Mouse (Mus musculus): ENCODE data around the gene Pithd1.

DNA sequence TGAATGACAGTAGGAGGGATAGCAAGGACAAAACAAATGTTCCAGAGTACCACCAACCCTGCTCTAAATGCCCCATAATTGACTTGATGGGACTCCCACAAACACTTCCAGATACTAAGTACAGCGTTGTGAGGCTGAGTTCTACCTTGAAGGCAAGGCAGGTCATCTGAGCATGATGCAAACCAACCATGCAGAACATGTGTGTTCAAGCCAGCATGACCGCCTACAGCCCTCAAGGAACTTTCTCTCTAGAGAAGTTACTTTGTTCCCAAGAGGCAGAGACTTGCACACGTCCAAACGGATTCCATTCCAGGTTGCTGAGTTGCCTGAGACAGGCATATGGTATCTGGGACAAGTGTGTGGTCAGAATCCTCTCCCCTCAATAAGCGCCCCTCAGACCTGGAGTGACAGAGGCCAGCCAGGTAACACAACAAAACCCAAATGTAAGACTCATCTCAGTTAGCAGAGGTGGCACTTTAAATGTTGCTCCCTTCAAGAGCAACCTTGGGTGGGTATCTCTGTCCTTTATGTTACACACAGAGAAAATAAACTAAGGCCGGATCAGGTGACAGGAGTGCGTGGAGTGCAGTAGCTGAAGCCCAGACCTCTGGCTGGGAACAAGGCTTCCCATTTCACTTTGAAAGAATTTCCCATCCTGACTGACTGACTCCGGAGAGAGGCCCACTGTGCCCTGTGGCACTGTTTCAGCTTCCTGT lies 40.5 kb upstream of the Pithd1 start:
- no peak for TF ChIP-seq CTCF (IDR thresholded peaks at IDR 0.05 in 2 of 3, conservative IDR thresholded peaks at IDR 0.05 in 1 of 3; ENCODE audit: control insufficient read depth in 1 of 3, insufficient read depth in 1 of 3, low read depth in 2 of 3, low read length in 3 of 3, poor library complexity in 1 of 3, severe bottlenecking in 1 of 3)
- TF ChIP-seq TAL1 (IDR thresholded peaks at IDR 0.05; ENCODE audit: low read length), result no peak
- no peak for TF ChIP-seq NRF1 (IDR thresholded peaks at IDR 0.05; ENCODE audit: insufficient read depth, low read depth, low read length, poor library complexity, severe bottlenecking)
- no peak for TF ChIP-seq GATA1 (IDR thresholded peaks at IDR 0.05; ENCODE audit: low read depth, low read length)
- TF ChIP-seq SMC3 (IDR thresholded peaks at IDR 0.05; ENCODE audit: low read depth, low read length), result no peak
- TF ChIP-seq MAFK (IDR thresholded peaks at IDR 0.05; ENCODE audit: borderline replicate concordance, low read depth, low read length), result no peak
- TF ChIP-seq USF1 (IDR thresholded peaks at IDR 0.05; ENCODE audit: low read depth, low read length), result no peak
- no peak for TF ChIP-seq POLR2A (IDR thresholded peaks at IDR 0.05; ENCODE audit: control insufficient read depth in 1 of 2, insufficient read depth in 1 of 2, low read depth in 1 of 2, low read length in 2 of 2, poor library complexity in 1 of 2)
- TF ChIP-seq ZNF384 (IDR thresholded peaks at IDR 0.05; ENCODE audit: low read depth, low read length), result no peak
- TF ChIP-seq ELF1 (IDR thresholded peaks at IDR 0.05; ENCODE audit: low read depth, low read length), result no peak
- no peak for TF ChIP-seq POLR2AphosphoS5 (IDR thresholded peaks at IDR 0.05; ENCODE audit: borderline replicate concordance, low read depth, low read length)
- TF ChIP-seq MXI1 (IDR thresholded peaks at IDR 0.05; ENCODE audit: low read depth, low read length), result no peak
- no peak for TF ChIP-seq ZC3H11A (IDR thresholded peaks at IDR 0.05; ENCODE audit: low read depth, low read length)
- TF ChIP-seq MAX (IDR thresholded peaks at IDR 0.05; ENCODE audit: low read length), result no peak
